Mouse (Mus musculus) forebrain, embryonic 15.5 days (tissue): ENCODE measurements around the gene Tyw3. TPM values are rescaled to one million over a fixed set of nuclear protein-coding genes. Genes with fewer than 3 reads are reported as not detected.

Experiments
- polyA plus RNA-seq: library from polyadenylated mRNA; unstranded; fragments of >200 nt; fragmentation: Nextera tagmentation; extraction: Ambion mirVana; gene quantifications from 2 replicates; pipeline ENCODE4 v1.2.1, GENCODE M21; 2015

The Tyw3 gene
- polyA plus RNA-seq, 1 experiment from 2014 or later, result 14.1 TPM

Other genes with a start within 250 kb of the Tyw3 start
- 9.6 and 10.4 TPM in 2 replicates for gene Cryz, start 393 bp downstream of the Tyw3 start, polyA plus RNA-seq
- 1.2 and 1.8 TPM in 2 replicates for gene Erich3, start 66.8 kb upstream of the Tyw3 start, polyA plus RNA-seq